In the genomic region with DNA sequence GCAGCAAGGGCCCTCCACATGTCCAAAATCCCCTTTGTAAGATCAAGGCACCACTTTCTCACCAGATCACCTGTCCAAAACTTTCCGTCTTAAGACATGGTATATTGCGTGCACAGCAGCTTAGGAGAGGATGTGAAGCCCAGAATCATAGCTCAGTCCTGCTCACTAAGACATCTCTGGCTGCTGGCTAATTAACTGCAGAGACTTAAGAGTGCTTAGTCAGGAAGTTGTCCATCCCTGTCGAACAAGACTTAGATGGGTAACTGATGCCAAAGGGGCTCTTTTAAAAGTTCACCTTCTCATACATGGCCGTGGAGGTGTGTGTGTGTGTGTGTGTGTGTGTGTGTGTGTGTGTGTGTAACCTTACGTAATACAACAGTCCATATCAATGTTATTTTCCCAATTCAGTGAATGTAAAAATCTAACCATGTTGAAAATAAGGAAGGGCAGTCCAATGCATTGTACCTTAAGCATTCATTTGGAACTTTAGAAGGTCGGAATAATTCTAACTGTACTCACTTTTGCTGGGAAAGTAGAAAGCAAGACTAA, we compare ENCODE assay signal across 11 mouse cellular contexts.
DNase-seq lines count a peak whose midpoint lies in the region; ATAC-seq and TF ChIP-seq lines count a peak whose summit lies in the region.
"Had no signal": no experiment of that assay in that cellular context is flagged by ENCODE, and none has a peak within 500 bp of the region (broad histone marks: within the 10 kb centered on the region; RNA-seq: fewer than 3 reads in every experiment).

No protein-coding gene starts in this region.

- no peaks in the 10 kb centered on the region for H3K9me3 ChIP-seq in hindbrain, postnatal 0 days (ENCODE audit: low read length)
- H3K9me3 ChIP-seq: heart, embryonic 10.5 days had no signal

- H3K9ac ChIP-seq in hindbrain, postnatal 0 days (replicated peaks; ENCODE audit: low read length): no peak overlapping the region

- H3K4me3 ChIP-seq in layer of hippocampus, adult 2 months: peak overlapping the region; percentile 94
- H3K4me3 ChIP-seq in hindbrain, postnatal 0 days (ENCODE audit: low read length): peak overlapping the region; percentile 89

- no peak for TF ChIP-seq CTCF in layer of hippocampus, adult 2 months (conservative IDR thresholded peaks at IDR 0.05)
- TF ChIP-seq CTCF in hindbrain, postnatal 0 days (IDR thresholded peaks at IDR 0.05; ENCODE audit: low read depth): no peak

- no peaks in the 10 kb centered on the region for H3K27me3 ChIP-seq in hindbrain, postnatal 0 days (ENCODE audit: insufficient read depth, low read length)
- H3K27me3 ChIP-seq in splenic B cell, adult 2 months (ENCODE audit: control insufficient read depth, insufficient read depth, low read length, poor library complexity, severe bottlenecking): no peaks in the 10 kb centered on the region

- no peaks in the 10 kb centered on the region for H3K36me3 ChIP-seq in hindbrain, postnatal 0 days (ENCODE audit: insufficient read depth, low read length)
- H3K36me3 ChIP-seq in splenic B cell, adult 2 months (ENCODE audit: control insufficient read depth, insufficient read depth, low read length, poor library complexity, severe bottlenecking): no peaks in the 10 kb centered on the region
- H3K36me3 ChIP-seq: heart, embryonic 10.5 days had no signal

- peaks cover 10% of the 10 kb centered on the region; the same call in 1 of the 2 replicates for H3K4me1 ChIP-seq in hindbrain, postnatal 0 days (ENCODE audit: insufficient read depth, low read length)

- peak; percentile 50 for DNase-seq in cerebellum, adult 9-10 months
- no peak for DNase-seq in cerebellum, adult 11-12 months
- DNase-seq in layer of hippocampus, adult 2 months (ENCODE audit: low spot score in 2 of 2): no peak
- DNase-seq in layer of hippocampus, postnatal 10 days (ENCODE audit: low spot score in 2 of 2): no peak
- no peak for DNase-seq in hindbrain, postnatal 0 days (ENCODE audit: low spot score)
- peak; percentile 15 for DNase-seq in splenic B cell, adult 2 months (ENCODE audit: low read depth, low spot score)
- no peak for DNase-seq in gastrocnemius, adult 18-20 months (ENCODE audit: low spot score)
- no peak for DNase-seq in urinary bladder, postnatal 10 days (ENCODE audit: low spot score)
- DNase-seq: kidney, adult 8-10 months; lung, postnatal 36 days had no signal

- H3K4me2 ChIP-seq in hindbrain, postnatal 0 days (ENCODE audit: low read depth, low read length): peak overlapping the region; percentile 95

- H3K27ac ChIP-seq in layer of hippocampus, adult 2 months: peak overlapping the region; percentile 94; the same call in 1 of the 2 replicates
- no peak overlapping the region for H3K27ac ChIP-seq in hindbrain, postnatal 0 days
- H3K27ac ChIP-seq: heart, embryonic 10.5 days had no signal

- no peak for ATAC-seq in hindbrain, postnatal 0 days

- WGBS in hindbrain, postnatal 0 days: 75% methylated on average over 6 of the region's 6 CpGs

Comparison
In these comparisons a context has a peak if more than half of its experiments do, and no peak if none do; other contexts are left out.
1. DNase-seq: peak in cerebellum, adult 9-10 months (single experiment) and splenic B cell, adult 2 months (single experiment); none in cerebellum, adult 11-12 months (single experiment), layer of hippocampus, adult 2 months (0 of 2), layer of hippocampus, postnatal 10 days (0 of 2), hindbrain, postnatal 0 days (single experiment), gastrocnemius, adult 18-20 months (single experiment) and urinary bladder, postnatal 10 days (single experiment).